Mouse (Mus musculus) thymus, postnatal 25 days (tissue): Measurements from ENCODE around the gene Sox18.

Source experiments
- DNase-seq: peaks from one replicate; pipeline ENCODE4 v3.0.0; 2022

Gene Sox18

GRCm38 (mm10) chr2:181645666-181646065, 25.8 kb downstream of the Sox18 start:
- DNase-seq, result no peak

GRCm38 (mm10) chr2:181644361-181644760, 27.1 kb downstream of the Sox18 start:
- DNase-seq, result peak; percentile 59

GRCm38 (mm10) chr2:181635865-181636264, 35.6 kb downstream of the Sox18 start:
- no peak for DNase-seq

- DNase-seq, result no peak
These were observed 38.8 kb downstream of the Sox18 start for GRCm38 (mm10) chr2:181632624-181633023.

- DNase-seq, result no peak
These were observed 43.0 kb downstream of the Sox18 start for GRCm38 (mm10) chr2:181628471-181628870.

- peak; percentile 14 for DNase-seq
These were observed 48.0 kb downstream of the Sox18 start for GRCm38 (mm10) chr2:181623401-181623800.
